Mouse (Mus musculus): ENCODE data around the gene Zbtb11. TPM values are rescaled to one million over a fixed set of nuclear protein-coding genes. Genes with fewer than 3 reads are reported as not detected.

Gene Zbtb11
- polyA plus RNA-seq, 1 experiment from 2014 or later: 24.6 TPM

DNA sequence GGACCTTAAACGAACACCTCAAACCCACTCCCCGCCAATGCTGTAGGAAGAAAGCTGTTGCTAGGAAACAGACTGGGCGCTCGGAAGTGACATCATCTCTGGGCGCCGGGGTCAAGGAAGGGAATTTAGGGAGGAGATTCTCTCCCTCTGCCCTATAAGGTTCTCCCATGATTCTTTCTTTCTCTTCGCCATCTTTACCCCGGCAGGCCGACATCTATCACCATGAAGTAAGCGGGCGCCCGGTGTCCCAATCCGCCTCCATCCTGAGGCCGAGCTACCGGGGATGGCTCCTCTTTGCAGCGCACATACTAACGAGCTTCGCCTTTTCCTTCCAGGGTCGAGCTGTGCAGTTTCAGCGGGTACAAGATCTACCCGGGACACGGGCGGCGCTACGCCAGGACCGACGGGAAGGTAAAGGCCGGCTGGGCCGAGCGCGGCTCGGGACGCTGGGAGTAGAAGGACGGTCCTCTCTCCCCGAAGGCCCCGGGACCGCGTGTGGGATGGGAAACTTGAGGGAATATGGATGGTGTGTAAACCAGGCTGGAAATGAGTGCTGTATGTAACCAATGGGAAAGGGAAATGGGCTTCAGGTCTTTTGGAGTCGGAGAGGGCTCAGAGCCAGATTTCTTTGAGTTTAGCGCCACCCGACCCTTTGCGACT, 7.3 kb upstream of the Zbtb11 start, which contains the start of gene Rpl24:
Rpl24 (plus strand) TSS at position 64 of the 660 bp plus-strand sequence.
- Histone ChIP-seq H3K27ac (ENCODE audit: low read length) (peak within 1 kb of the TSS; percentile 85), H3K4me2 (ENCODE audit: low read length) (peak within 1 kb of the TSS; percentile 88), H3K9me3 (replicated peaks; ENCODE audit: control insufficient read depth, low read length, poor library complexity, severe bottlenecking) (no peaks in the 10 kb centered on the region), H3K4me3 (ENCODE audit: low read depth, low read length) (peak within 1 kb of the TSS; percentile 81), H3K27me3 (ENCODE audit: control insufficient read depth, insufficient read depth, low read depth, low read length) (no peaks in the 10 kb centered on the region), H3K4me1 (ENCODE audit: control insufficient read depth, insufficient read depth, low read length) (peaks cover 10% of the 10 kb centered on the region), H3K9ac (ENCODE audit: low read depth, low read length) (peak within 1 kb of the TSS; percentile 95), H3K36me3 (ENCODE audit: control insufficient read depth, insufficient read depth, low read length) (peaks cover 12% of the 10 kb centered on the region)
- peak; percentile 95 for ATAC-seq
- under 1% methylated on average over 42 of the region's 42 CpGs for WGBS

DNA sequence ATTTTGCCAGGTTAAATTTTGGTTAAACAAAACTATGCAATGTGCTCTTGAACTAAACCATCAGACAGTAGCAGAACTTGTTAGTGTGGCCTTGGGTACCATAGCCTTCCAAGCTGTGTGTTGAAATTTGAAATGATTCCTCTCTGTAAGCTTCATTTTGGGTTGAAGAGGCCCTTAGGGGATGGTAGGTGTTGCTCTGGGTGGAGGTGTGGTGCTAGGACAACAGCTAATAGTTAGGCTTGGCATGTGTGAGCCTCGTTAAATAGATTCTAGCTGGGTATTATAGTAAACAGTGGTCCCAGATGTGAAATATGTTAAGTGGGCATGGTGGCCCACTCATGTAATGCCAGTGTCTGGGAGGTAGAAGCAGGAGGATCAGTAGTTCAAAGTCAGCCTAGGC, 6.5 kb upstream of the Zbtb11 start:
- H3K4me2 ChIP-seq (ENCODE audit: low read length): peak overlapping the region; percentile 88
- no peak for ATAC-seq
- H3K4me3 ChIP-seq (ENCODE audit: low read depth, low read length): peak overlapping the region; percentile 81
- no peaks in the 10 kb centered on the region for H3K9me3 ChIP-seq (replicated peaks; ENCODE audit: control insufficient read depth, low read length, poor library complexity, severe bottlenecking)
- peaks cover 17% of the 10 kb centered on the region for H3K36me3 ChIP-seq (ENCODE audit: control insufficient read depth, insufficient read depth, low read length)
- peaks cover 10% of the 10 kb centered on the region for H3K4me1 ChIP-seq (ENCODE audit: control insufficient read depth, insufficient read depth, low read length)
- no peak overlapping the region for H3K27ac ChIP-seq (ENCODE audit: low read length)
- 24% methylated on average over 1 of the region's 1 CpGs for WGBS
- H3K27me3 ChIP-seq (ENCODE audit: control insufficient read depth, insufficient read depth, low read depth, low read length): no peaks in the 10 kb centered on the region
- H3K9ac ChIP-seq (ENCODE audit: low read depth, low read length): peak overlapping the region; percentile 95

DNA sequence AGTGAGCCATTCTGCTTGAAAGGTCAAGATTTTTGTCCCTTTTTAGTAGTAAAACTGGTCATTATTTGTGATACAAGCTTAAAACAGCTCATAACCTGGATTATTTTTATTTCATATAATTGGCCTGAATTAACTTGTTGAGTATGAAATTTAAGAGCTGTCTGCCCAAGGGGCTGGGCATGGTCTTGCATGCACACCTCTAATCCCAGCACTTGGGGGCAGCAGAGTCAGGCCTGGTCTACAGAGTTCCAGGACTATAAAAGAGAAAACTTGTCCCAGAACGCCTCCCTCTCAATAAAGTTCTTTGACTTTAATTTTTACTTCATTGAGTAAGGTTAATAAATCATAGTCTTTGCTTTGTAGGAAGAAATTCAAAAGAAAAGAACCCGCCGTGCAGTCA, 4.5 kb upstream of the Zbtb11 start:
- H3K4me2 ChIP-seq (ENCODE audit: low read length): no peak overlapping the region
- WGBS: 85% methylated on average over 3 of the region's 3 CpGs

DNA sequence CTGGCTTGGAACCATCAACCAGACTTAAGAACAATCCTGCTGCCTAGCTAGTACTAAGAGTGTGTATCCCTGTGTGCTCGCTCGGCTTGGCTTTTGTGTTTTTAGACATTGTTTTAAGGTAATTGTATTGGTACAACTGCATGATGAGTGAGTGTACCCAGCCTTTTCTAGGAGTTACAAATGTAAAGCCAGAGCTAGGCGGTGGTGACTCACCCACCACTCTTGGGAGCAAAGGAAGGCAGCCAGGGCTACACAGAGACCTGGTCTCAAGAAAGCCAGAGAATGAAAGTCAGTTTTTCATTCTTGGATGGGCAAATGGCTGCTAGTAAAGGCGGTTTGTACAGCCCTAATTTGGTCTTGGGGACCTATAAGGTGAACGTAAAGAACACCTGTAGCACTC, 3.3 kb upstream of the Zbtb11 start:
- WGBS: 94% methylated on average over 5 of the region's 5 CpGs
- Histone ChIP-seq H3K4me1 (ENCODE audit: control insufficient read depth, insufficient read depth, low read length) (peaks cover 20% of the 10 kb centered on the region), H3K9ac (ENCODE audit: low read depth, low read length) (no peak overlapping the region), H3K9me3 (replicated peaks; ENCODE audit: control insufficient read depth, low read length, poor library complexity, severe bottlenecking) (no peaks in the 10 kb centered on the region), H3K27ac (ENCODE audit: low read length) (no peak overlapping the region), H3K27me3 (ENCODE audit: control insufficient read depth, insufficient read depth, low read depth, low read length) (no peaks in the 10 kb centered on the region), H3K4me3 (ENCODE audit: low read depth, low read length) (no peak overlapping the region), H3K4me2 (ENCODE audit: low read length) (no peak overlapping the region), H3K36me3 (ENCODE audit: control insufficient read depth, insufficient read depth, low read length) (peaks cover 17% of the 10 kb centered on the region)
- ATAC-seq: no peak

More for the DNA sequence above, 4.5 kb upstream of the Zbtb11 start:
- Histone ChIP-seq H3K9ac (ENCODE audit: low read depth, low read length) (no peak overlapping the region), H3K36me3 (ENCODE audit: control insufficient read depth, insufficient read depth, low read length) (peaks cover 17% of the 10 kb centered on the region), H3K27me3 (ENCODE audit: control insufficient read depth, insufficient read depth, low read depth, low read length) (no peaks in the 10 kb centered on the region), H3K4me3 (ENCODE audit: low read depth, low read length) (no peak overlapping the region), H3K4me1 (ENCODE audit: control insufficient read depth, insufficient read depth, low read length) (peaks cover 14% of the 10 kb centered on the region), H3K27ac (ENCODE audit: low read length) (no peak overlapping the region), H3K9me3 (replicated peaks; ENCODE audit: control insufficient read depth, low read length, poor library complexity, severe bottlenecking) (no peaks in the 10 kb centered on the region)
- ATAC-seq: no peak

DNA sequence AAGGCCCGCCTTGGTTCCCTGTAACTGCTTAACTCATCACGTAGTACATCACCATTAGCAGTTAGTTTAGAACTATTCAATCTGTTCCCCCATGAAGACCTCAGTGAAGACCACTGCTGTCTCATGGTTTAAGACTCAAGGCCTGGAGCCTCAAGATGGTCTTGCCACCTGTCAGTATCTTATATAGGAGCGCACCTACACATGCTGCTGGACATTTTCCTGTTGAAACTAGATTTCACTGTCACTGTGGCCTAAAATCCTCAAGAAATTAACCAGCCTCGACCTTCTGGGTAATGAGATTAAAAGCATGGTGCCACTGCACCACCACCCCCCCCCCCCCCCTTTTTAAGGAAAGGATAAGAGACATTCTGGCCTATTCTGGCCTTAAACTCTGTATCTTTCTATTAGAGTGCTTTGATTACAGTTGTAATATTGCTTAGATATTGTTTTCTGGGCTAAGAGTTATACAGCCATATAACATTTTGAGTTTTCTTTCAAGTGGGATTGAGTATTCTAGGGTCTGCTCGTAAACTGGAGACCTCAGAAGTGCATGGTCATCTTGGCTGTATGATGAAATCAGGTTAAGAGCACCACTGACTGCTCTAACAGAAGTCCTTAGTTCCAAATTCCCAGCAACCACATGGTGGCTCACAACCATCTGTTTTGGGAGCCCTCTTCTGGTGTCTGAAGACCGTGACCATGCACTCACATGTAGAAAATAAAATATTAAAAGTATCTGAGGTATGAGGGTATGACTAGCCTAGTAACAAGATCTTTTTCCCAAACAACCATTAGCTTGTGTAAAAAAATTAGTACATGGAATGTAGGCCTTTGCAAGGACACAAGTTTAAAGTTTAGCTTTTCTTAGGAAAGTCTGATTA, 1.7 kb upstream of the Zbtb11 start:
- Histone ChIP-seq H3K4me1 (ENCODE audit: control insufficient read depth, insufficient read depth, low read length) (peaks cover 28% of the 10 kb centered on the region), H3K4me2 (ENCODE audit: low read length) (no peak overlapping the region)

DNA sequence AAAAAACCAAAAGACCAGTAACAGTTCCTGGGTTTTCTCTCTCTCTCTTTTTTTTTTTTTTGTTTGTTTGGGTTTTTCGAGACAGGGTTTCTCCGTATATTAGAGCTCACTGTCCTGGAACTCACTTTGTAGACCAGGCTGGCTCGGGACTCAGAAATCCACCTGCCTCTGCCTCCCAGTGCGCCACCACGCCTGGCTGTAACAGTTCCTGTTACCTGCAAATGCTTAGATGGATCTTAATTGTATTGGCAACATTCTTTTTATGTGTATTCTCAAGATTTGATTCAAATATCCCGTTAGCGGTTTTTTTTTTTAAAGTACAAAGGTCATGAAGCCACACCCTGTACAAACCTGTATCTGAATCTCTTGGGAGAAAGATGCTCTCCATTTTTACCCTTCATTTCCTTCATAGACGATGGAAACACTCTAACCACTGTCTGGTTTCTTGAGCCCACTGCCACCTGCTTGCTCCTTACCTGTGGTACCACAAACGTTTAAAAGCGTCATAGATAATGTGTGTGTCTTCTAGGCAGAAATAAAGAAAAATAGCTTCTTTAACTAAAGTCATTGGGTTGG, 969 bp upstream of the Zbtb11 start:
- WGBS: 55% methylated on average over 10 of the region's 10 CpGs
- Histone ChIP-seq H3K9ac (ENCODE audit: low read depth, low read length) (peak overlapping the region; percentile 50; the same call in 1 of the 2 replicates), H3K4me2 (ENCODE audit: low read length) (peak overlapping the region; percentile 68), H3K36me3 (ENCODE audit: control insufficient read depth, insufficient read depth, low read length) (peaks cover 17% of the 10 kb centered on the region), H3K4me1 (ENCODE audit: control insufficient read depth, insufficient read depth, low read length) (peaks cover 22% of the 10 kb centered on the region), H3K27me3 (ENCODE audit: control insufficient read depth, insufficient read depth, low read depth, low read length) (no peaks in the 10 kb centered on the region), H3K27ac (ENCODE audit: low read length) (peak overlapping the region; percentile 70), H3K4me3 (ENCODE audit: low read depth, low read length) (peak overlapping the region; percentile 99; the same call in 1 of the 2 replicates), H3K9me3 (replicated peaks; ENCODE audit: control insufficient read depth, low read length, poor library complexity, severe bottlenecking) (no peaks in the 10 kb centered on the region)
- ATAC-seq: no peak

More for the DNA sequence above, 1.7 kb upstream of the Zbtb11 start:
- Histone ChIP-seq H3K36me3 (ENCODE audit: control insufficient read depth, insufficient read depth, low read length) (peaks cover 17% of the 10 kb centered on the region), H3K27me3 (ENCODE audit: control insufficient read depth, insufficient read depth, low read depth, low read length) (no peaks in the 10 kb centered on the region), H3K27ac (ENCODE audit: low read length) (no peak overlapping the region), H3K9ac (ENCODE audit: low read depth, low read length) (no peak overlapping the region), H3K9me3 (replicated peaks; ENCODE audit: control insufficient read depth, low read length, poor library complexity, severe bottlenecking) (no peaks in the 10 kb centered on the region), H3K4me3 (ENCODE audit: low read depth, low read length) (no peak overlapping the region)
- no peak for ATAC-seq
- WGBS: 75% methylated on average over 6 of the region's 6 CpGs

DNA sequence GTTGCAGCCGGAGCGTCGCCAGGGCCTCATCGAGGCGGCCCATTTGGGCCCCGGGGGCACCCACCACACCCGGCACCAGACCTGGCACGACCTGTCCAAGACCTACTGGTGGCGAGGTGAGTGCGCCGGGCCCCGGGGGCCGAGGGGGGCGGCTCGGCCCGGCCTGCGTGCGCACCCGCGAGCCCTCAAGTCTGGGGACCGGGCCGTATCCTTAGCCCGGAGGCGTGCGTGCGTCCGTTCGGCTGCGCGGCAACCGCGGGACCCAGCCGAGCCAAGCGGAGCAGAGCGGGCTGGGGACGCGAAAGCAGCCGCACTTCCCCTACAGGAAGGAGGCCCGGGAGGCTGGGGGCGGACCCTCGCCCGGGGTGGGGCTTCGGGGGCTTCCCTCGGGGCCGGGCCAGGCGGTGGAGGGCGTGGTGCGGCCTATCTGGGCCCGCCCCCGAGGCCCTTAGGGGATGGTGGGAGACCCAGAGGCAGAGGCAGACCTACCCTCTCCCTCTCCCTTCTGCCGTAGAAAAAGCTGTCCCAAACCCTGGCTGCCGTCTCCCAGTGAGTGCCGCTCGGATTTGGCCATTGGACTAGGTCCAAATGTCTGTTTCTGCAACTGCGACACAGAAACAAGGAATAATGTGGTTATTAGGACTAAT, 696 bp downstream of the Zbtb11 start:
- peak; percentile 67 for ATAC-seq

DNA sequence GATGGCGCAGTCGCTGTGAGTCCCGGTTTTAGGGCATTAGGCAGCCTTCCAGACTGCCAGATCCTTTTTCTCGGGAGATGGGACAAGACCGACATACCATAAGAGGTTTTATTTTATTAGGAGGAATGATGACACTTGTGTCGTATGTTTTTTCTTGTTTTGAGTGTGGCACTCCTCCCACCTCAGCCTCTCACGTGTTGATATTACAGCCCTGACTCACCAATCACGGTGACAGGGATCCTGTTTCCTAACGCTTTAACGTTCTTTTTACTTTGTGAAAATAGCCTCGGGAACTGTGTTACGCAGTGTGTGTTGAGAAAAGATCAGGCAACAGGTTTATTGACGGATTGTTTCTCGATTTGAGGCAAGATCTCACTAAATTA, 1.2 kb downstream of the Zbtb11 start:
- peak overlapping the region; percentile 95 for H3K9ac ChIP-seq (ENCODE audit: low read depth, low read length)
- H3K4me1 ChIP-seq (ENCODE audit: control insufficient read depth, insufficient read depth, low read length): peaks cover 22% of the 10 kb centered on the region
- no peak for ATAC-seq
- H3K36me3 ChIP-seq (ENCODE audit: control insufficient read depth, insufficient read depth, low read length): peaks cover 15% of the 10 kb centered on the region
- H3K4me3 ChIP-seq (ENCODE audit: low read depth, low read length): peak overlapping the region; percentile 99
- H3K9me3 ChIP-seq (replicated peaks; ENCODE audit: control insufficient read depth, low read length, poor library complexity, severe bottlenecking): no peaks in the 10 kb centered on the region
- WGBS: 8% methylated on average over 14 of the region's 14 CpGs
- H3K27ac ChIP-seq (ENCODE audit: low read length): peak overlapping the region; percentile 92
- H3K27me3 ChIP-seq (ENCODE audit: control insufficient read depth, insufficient read depth, low read depth, low read length): no peaks in the 10 kb centered on the region
- peak overlapping the region; percentile 68 for H3K4me2 ChIP-seq (ENCODE audit: low read length)

More for the DNA sequence above, 696 bp downstream of the Zbtb11 start:
- 0% methylated on average over 53 of the region's 55 CpGs for WGBS
- Histone ChIP-seq H3K36me3 (ENCODE audit: control insufficient read depth, insufficient read depth, low read length) (peaks cover 17% of the 10 kb centered on the region), H3K27me3 (ENCODE audit: control insufficient read depth, insufficient read depth, low read depth, low read length) (no peaks in the 10 kb centered on the region), H3K4me2 (ENCODE audit: low read length) (peak overlapping the region; percentile 68), H3K4me3 (ENCODE audit: low read depth, low read length) (peak overlapping the region; percentile 99), H3K4me1 (ENCODE audit: control insufficient read depth, insufficient read depth, low read length) (peaks cover 22% of the 10 kb centered on the region), H3K9ac (ENCODE audit: low read depth, low read length) (peak overlapping the region; percentile 95), H3K27ac (ENCODE audit: low read length) (peak overlapping the region; percentile 92), H3K9me3 (replicated peaks; ENCODE audit: control insufficient read depth, low read length, poor library complexity, severe bottlenecking) (no peaks in the 10 kb centered on the region)

Data from midbrain, embryonic 16.5 days (tissue).